Mouse (Mus musculus) liver, embryonic 14.5 days (tissue): Measurements from ENCODE around the gene Tshr. TPM values are rescaled to one million over a fixed set of nuclear protein-coding genes. Genes with fewer than 3 reads are reported as not detected.

Source experiments
- ATAC-seq: fragments of 200-750 bp; cut with Nextera tagmentation; 2 replicates; pipeline ENCODE4 v1.8.0; 2017; ENCODE audit warnings: moderate number of reproducible peaks, mild to moderate bottlenecking, moderate library complexity; ENCODE audit not compliant: insufficient read depth
- DNase-seq, 3 experiments: peaks; one replicate each; pipeline ENCODE4 v3.0.0-alpha.2; 2012 to 2013; ENCODE audit warnings: low read depth in 3 of 3, low spot score in 3 of 3
- H3K27ac ChIP-seq: fragments of 300-500 bp; sonication (generic); 2 replicates; pipeline ENCODE4 v1.5.1; 2014; ENCODE audit warnings: moderate library complexity, mild to moderate bottlenecking, control low read depth, inconsistent platforms
- H3K27me3 ChIP-seq: fragments of 300-500 bp; sonication (generic); 2 replicates; pipeline ENCODE4 v1.6.1; 2014; ENCODE audit warnings: mild to moderate bottlenecking, low read length, moderate library complexity; ENCODE audit not compliant: control insufficient read depth, insufficient read depth
- H3K36me3 ChIP-seq: fragments of 300-500 bp; sonication (generic); replicated peaks from 2 replicates; pipeline ENCODE4 v1.6.1; 2014; ENCODE audit warnings: low read depth; ENCODE audit not compliant: control insufficient read depth, insufficient read depth
- H3K4me1 ChIP-seq, 2 experiments: fragments of 200-500 bp in 1 of 2; fragments of 300-500 bp in 1 of 2; sonication (generic) in 1 of 2; replicated peaks; 2 replicates each; pipeline ENCODE4 v1.6.1; 2012 to 2014; ENCODE audit warnings: antibody characterized with exemption in 1 of 2, inconsistent platforms in 1 of 2, low read length in 1 of 2; ENCODE audit not compliant: control insufficient read depth in 2 of 2, insufficient read depth in 2 of 2
- H3K4me2 ChIP-seq: fragments of 300-500 bp; sonication (generic); 2 replicates; pipeline ENCODE4 v1.6.1; 2014; ENCODE audit warnings: low read depth, mild to moderate bottlenecking, control low read depth, moderate library complexity
- H3K4me3 ChIP-seq, 2 experiments: fragments of 200-500 bp in 1 of 2; fragments of 300-500 bp in 1 of 2; sonication (generic) in 1 of 2; 2 replicates each; pipeline ENCODE4 v1.5.1; 2012 to 2014; ENCODE audit warnings: low read depth in 2 of 2, low read length in 2 of 2, mild to moderate bottlenecking in 2 of 2, control low read depth in 1 of 2, inconsistent platforms in 1 of 2, moderate library complexity in 1 of 2; ENCODE audit not compliant: insufficient read depth in 1 of 2
- H3K9ac ChIP-seq: fragments of 300-500 bp; sonication (generic); replicated peaks from 2 replicates; pipeline ENCODE4 v1.6.1; 2014; ENCODE audit warnings: mild to moderate bottlenecking, control low read depth, moderate library complexity
- H3K9me3 ChIP-seq: fragments of 300-500 bp; sonication (generic); 2 replicates; pipeline ENCODE4 v1.6.1; 2016; ENCODE audit warnings: low read length, mixed read lengths; ENCODE audit not compliant: control insufficient read depth
- CTCF ChIP-seq: IDR thresholded peaks from 2 replicates; pipeline ENCODE4 v1.5.1; 2016; ENCODE audit warnings: antibody characterized with exemption, low read depth, control low read depth
- EP300 ChIP-seq: IDR thresholded peaks from 2 replicates; pipeline ENCODE4 v1.6.1; 2016; ENCODE audit warnings: antibody characterized with exemption, low read depth
- WGBS: fragments of 180-500 bp; shearing (Covaris S2); extraction: QIAGEN DNeasy Blood & Tissue Kit; methylation state at CpG from one replicate; pipeline ENCODE4 v1.1.7; 2014; ENCODE audit not compliant: insufficient replicate concordance; 5-methylcytosine and 5-hydroxymethylcytosine counted together
- polyA plus RNA-seq, 2 experiments: library from polyadenylated mRNA; depleted of rRNA in 1 of 2; stranded (reverse) in 1 of 2; unstranded in 1 of 2; fragments of >200 nt; fragmentation: Nextera tagmentation in 1 of 2; extraction: Ambion mirVana in 1 of 2; gene quantifications; 2 replicates each; pipeline versions ENCODE4 v1.2.1 to v1.2.3; 2012 to 2014

Gene Tshr
- polyA plus RNA-seq, 2 experiments = not detected

DNA sequence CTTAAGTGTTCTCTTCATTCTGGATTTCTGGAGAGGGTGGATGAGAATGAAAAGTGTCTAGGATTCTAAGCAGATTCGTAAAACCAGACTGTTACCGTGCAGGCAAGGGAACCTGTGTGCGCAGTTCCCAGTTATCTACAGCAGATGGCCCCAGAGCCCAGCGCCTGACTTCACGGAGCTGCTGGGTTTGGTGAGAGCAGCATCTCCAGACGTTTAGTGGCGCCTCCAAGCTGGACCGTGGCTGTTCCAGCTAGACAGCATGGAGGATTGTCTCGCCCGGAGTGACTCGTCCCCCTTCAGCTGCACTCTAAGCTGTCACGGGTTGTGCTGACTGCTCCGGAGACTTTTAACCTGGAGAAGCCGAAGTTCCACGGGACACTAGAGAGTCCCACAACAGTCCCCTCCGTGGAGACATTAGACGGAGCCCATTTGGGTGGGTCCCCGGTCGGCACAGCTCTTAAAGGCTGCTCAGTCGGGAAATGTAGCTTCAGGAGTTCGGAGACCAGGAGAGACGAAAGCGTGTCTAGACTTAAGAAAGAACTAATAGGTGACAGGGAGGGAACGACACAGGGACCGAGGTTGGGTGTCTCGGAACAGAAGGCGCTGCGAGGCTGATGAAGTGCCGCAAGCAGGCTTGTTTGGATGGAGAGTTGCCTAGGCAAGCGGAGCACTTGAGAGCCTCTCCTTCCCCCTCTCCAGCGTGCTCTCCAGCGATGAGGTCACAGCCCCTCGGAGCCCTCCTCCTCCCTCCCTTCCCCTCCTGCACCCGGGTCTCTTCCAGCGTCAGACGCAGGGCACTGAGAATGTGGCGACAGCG lies 16.1 kb downstream of the Tshr start:
- no peaks in the 10 kb centered on the region for H3K9me3 ChIP-seq
- no peaks in the 10 kb centered on the region for H3K4me1 ChIP-seq
- H3K9ac ChIP-seq = no peak overlapping the region
- 2% methylated on average over 38 of the region's 38 CpGs for WGBS
- no peak for DNase-seq
- peak overlapping the region; percentile 55 for H3K4me2 ChIP-seq
- peak overlapping the region; percentile 1 to 29; a peak in 2 of 4 replicates for H3K4me3 ChIP-seq
- no peaks in the 10 kb centered on the region for H3K36me3 ChIP-seq
- ATAC-seq = peak; percentile 45; the same call in 1 of the 2 replicates
- TF ChIP-seq EP300 (no peak), CTCF (peak; percentile 80)
- peaks cover 23% of the 10 kb centered on the region for H3K27me3 ChIP-seq
- no peak overlapping the region for H3K27ac ChIP-seq

DNA sequence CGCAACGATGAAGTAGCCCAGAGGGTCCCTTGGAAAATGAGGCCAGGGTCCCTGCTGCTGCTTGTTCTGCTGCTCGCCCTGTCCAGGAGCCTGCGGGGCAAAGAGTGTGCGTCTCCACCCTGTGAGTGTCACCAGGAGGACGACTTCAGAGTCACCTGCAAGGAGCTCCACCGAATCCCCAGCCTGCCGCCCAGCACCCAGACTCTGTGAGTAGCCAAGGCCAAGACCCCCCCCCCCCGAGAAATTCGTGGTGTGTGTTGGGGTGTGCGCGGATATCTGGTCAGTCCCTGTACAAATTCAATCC lies 16.6 kb downstream of the Tshr start:
- no peaks in the 10 kb centered on the region for H3K9me3 ChIP-seq
- no peak overlapping the region; a peak in 1 of 4 replicates for H3K4me3 ChIP-seq
- DNase-seq (no peak), ATAC-seq (no peak)
- H3K27ac ChIP-seq = no peak overlapping the region
- H3K9ac ChIP-seq = no peak overlapping the region
- H3K36me3 ChIP-seq = no peaks in the 10 kb centered on the region
- H3K27me3 ChIP-seq = peaks cover 23% of the 10 kb centered on the region
- H3K4me2 ChIP-seq = peak overlapping the region; percentile 55
- H3K4me1 ChIP-seq = no peaks in the 10 kb centered on the region
- WGBS = 6% methylated on average over 12 of the region's 12 CpGs
- TF ChIP-seq EP300 = no peak
- TF ChIP-seq CTCF = no peak

DNA sequence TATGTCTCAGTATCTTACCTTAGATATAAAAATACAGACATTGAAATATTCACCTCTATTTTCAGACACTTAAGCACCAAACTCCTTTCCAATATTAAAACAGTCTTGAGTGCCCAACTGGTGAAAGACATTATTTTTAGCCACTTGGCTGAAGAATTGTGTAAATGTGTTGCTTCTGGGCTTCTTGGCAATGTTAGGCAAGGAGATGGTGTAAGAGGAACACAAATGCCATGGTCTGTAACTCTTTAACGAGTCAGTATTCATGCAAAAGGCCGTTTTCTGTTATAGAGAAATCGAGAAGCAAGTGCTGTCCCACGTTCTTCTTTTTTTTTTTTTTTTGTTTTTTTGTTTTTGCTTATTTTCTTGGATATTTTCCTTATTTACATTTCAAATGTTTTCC lies 25.9 kb downstream of the Tshr start:
- Histone ChIP-seq H3K27ac (no peak overlapping the region), H3K27me3 (no peaks in the 10 kb centered on the region), H3K4me2 (no peak overlapping the region), H3K4me1 (no peaks in the 10 kb centered on the region), H3K9ac (no peak overlapping the region), H3K4me3 (no peak overlapping the region), H3K36me3 (no peaks in the 10 kb centered on the region), H3K9me3 (no peaks in the 10 kb centered on the region)
- 65% methylated on average over 4 of the region's 4 CpGs for WGBS
- TF ChIP-seq EP300 (no peak), CTCF (no peak)
- ATAC-seq (no peak), DNase-seq (no peak)

DNA sequence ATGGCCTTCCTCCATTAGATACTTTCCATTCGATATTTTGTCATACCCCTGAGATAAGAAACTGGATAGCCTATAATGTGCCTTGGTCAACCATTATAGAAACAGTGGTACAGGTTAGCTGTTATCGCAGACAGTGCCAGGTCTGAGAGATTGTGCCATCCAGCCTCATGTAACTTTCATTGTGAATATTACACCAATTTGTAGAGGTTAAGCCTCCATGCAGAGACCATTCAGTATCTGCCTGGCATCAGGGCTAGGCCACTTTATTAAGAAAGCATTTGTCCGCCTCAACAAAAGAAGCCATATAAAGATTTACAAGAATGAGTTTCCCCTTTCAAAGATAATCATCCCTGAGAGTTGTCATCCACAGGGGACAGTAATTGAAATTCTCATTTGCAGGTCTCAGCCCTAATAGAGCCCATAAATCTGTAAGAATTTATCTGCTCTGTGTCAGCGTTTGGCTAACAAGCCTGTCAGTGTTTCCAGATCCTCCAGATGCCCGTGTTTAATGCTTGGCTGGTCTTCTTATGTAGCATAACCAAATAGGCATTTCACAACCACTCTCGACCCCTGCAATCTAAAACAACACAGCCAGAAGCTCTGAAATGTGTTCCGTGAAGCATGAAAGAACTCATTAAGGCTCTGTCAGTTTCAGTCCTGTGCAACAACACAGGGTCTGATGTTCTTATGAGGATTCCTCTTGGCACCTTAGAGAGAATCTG lies 28.3 kb downstream of the Tshr start:
- H3K27me3 ChIP-seq = no peaks in the 10 kb centered on the region
- no peak for DNase-seq
- no peak overlapping the region for H3K4me3 ChIP-seq
- no peak for ATAC-seq
- no peaks in the 10 kb centered on the region for H3K36me3 ChIP-seq
- no peak for TF ChIP-seq EP300
- no peak for TF ChIP-seq CTCF
- WGBS = 55% methylated on average over 7 of the region's 7 CpGs
- no peak overlapping the region for H3K9ac ChIP-seq
- H3K4me2 ChIP-seq = no peak overlapping the region
- H3K9me3 ChIP-seq = no peaks in the 10 kb centered on the region
- no peak overlapping the region for H3K27ac ChIP-seq
- H3K4me1 ChIP-seq = no peaks in the 10 kb centered on the region

DNA sequence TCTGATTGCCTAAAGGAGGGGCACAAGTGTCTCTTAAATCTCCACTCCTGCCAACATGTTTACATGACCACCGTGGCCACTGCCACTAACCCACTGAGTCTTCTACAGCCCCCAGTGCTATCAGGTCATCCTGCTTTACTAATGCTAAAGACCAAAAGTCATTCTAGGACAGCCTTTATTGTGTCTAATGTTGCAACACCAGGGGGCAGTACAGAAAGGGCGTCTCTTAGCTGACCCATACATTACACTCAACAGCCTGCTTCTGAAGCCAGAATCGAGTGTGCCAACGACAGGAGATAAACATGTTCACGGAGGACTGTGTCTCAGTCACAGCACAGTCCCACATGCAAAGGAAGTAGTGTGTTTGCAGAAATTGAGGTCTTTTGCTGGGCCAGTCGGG lies 30.7 kb downstream of the Tshr start:
- WGBS = 59% methylated on average over 6 of the region's 6 CpGs
- ATAC-seq (no peak), DNase-seq (no peak)
- TF ChIP-seq CTCF (no peak; the same call in 1 of the 2 replicates), EP300 (no peak)
- H3K36me3 ChIP-seq = no peaks in the 10 kb centered on the region
- H3K4me2 ChIP-seq = no peak overlapping the region
- H3K27ac ChIP-seq = no peak overlapping the region
- no peak overlapping the region for H3K9ac ChIP-seq
- no peak overlapping the region for H3K4me3 ChIP-seq
- H3K9me3 ChIP-seq = no peaks in the 10 kb centered on the region
- H3K27me3 ChIP-seq = no peaks in the 10 kb centered on the region
- no peaks in the 10 kb centered on the region for H3K4me1 ChIP-seq
